Mouse (Mus musculus) liver, embryonic 13.5 days (tissue): Measurements from ENCODE around the gene Nfkbib. TPM values are rescaled to one million over a fixed set of nuclear protein-coding genes. Genes with fewer than 3 reads are reported as not detected.

Source experiments
- ATAC-seq: fragments of 200-750 bp; cut with Nextera tagmentation; 2 replicates; pipeline ENCODE4 v1.8.0; 2017; ENCODE audit warnings: low read depth, mild to moderate bottlenecking, moderate number of reproducible peaks, moderate library complexity
- DNase-seq: peaks from one replicate; pipeline ENCODE4 v3.0.0; 2022
- H3K27ac ChIP-seq: fragments of 300-500 bp; sonication (generic); 2 replicates; pipeline ENCODE4 v1.5.1; 2015; ENCODE audit warnings: moderate library complexity, mild to moderate bottlenecking, inconsistent platforms
- H3K27me3 ChIP-seq: fragments of 300-500 bp; sonication (generic); 2 replicates; pipeline ENCODE4 v1.6.1; 2015; ENCODE audit warnings: mild to moderate bottlenecking, inconsistent platforms
- H3K36me3 ChIP-seq: fragments of 300-500 bp; sonication (generic); 2 replicates; pipeline ENCODE4 v1.6.1; 2015; ENCODE audit warnings: mild to moderate bottlenecking, inconsistent platforms
- H3K4me1 ChIP-seq: fragments of 300-500 bp; sonication (generic); replicated peaks from 2 replicates; pipeline ENCODE4 v1.6.1; 2015; ENCODE audit warnings: inconsistent platforms
- H3K4me2 ChIP-seq: fragments of 300-500 bp; sonication (generic); 2 replicates; pipeline ENCODE4 v1.6.1; 2015; ENCODE audit warnings: inconsistent platforms, mild to moderate bottlenecking, moderate library complexity
- H3K4me3 ChIP-seq: fragments of 300-500 bp; sonication (generic); replicated peaks from 2 replicates; pipeline ENCODE4 v1.5.1; 2015; ENCODE audit warnings: mild to moderate bottlenecking, inconsistent platforms
- H3K9ac ChIP-seq: fragments of 300-500 bp; sonication (generic); 2 replicates; pipeline ENCODE4 v1.6.1; 2015; ENCODE audit warnings: mild to moderate bottlenecking, inconsistent platforms
- H3K9me3 ChIP-seq: fragments of 300-500 bp; sonication (generic); replicated peaks from 2 replicates; pipeline ENCODE4 v1.6.1; 2016; ENCODE audit warnings: inconsistent platforms
- WGBS: fragments of 180-500 bp; shearing (Covaris S2); methylation state at CpG from one replicate; pipeline ENCODE4 v1.1.7; 2015; ENCODE audit not compliant: insufficient replicate concordance; 5-methylcytosine and 5-hydroxymethylcytosine counted together
- polyA plus RNA-seq: library from polyadenylated mRNA; unstranded; fragments of >200 nt; fragmentation: Nextera tagmentation; extraction: Ambion mirVana; gene quantifications from 2 replicates; pipeline ENCODE4 v1.2.1, GENCODE M21; 2015

Gene Nfkbib
- polyA plus RNA-seq, result 37.0 and 37.1 TPM in 2 replicates

DNA sequence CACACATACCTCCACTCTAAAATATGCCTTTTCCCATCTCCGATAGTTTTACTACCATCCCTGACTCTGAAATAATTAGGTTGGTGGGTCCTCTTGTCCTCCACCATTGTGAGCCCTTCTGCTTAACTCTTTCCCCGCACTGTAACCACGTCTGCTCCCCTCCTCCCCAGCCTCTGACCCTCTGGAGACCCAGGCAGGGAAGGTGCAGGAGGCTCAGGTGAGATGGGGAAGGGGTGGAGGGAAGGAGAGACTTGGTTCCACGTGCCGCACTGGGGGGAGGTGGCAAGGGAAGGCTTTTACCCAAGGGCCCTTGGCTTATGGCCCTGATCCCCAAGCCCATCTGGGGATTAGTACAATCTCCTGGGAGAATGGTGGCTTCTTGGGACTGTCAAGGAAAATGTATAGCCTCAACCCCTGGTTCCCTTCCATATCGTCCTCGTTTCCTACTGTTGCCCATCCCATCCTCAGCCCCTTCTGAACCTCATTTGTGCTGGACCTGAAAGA lies at the start of gene Nfkbib:
TSS of gene Nfkbib (minus strand) at position 51 of the 504 bp plus-strand sequence.
- Histone ChIP-seq H3K9me3 (no peaks in the 10 kb centered on the region), H3K27me3 (no peaks in the 10 kb centered on the region), H3K27ac (no peak within 1 kb of the TSS), H3K36me3 (peaks cover 8% of the 10 kb centered on the region), H3K4me2 (peak within 1 kb of the TSS; percentile 74), H3K4me1 (peaks cover 60% of the 10 kb centered on the region), H3K9ac (peak within 1 kb of the TSS; percentile 80), H3K4me3 (peak within 1 kb of the TSS; percentile 78)
- 72% methylated on average over 7 of the region's 7 CpGs for WGBS
- ATAC-seq (no peak), DNase-seq (no peak)

GRCm38 (mm10) chr7:28816920-28817319 lies 49.6 kb upstream of the Nfkbib start:
- Histone ChIP-seq H3K9me3 (no peaks in the 10 kb centered on the region), H3K4me2 (no peak overlapping the region), H3K27ac (no peak overlapping the region), H3K9ac (no peak overlapping the region), H3K4me3 (0 out of 2 replicates have a peak overlapping the region, but pooled peaks have one; percentile 4), H3K27me3 (no peaks in the 10 kb centered on the region), H3K4me1 (peaks cover 96% of the 10 kb centered on the region), H3K36me3 (peaks cover 100% of the 10 kb centered on the region)
- ATAC-seq (no peak), DNase-seq (no peak)
- WGBS, result 90% methylated on average over 10 of the region's 10 CpGs

DNA sequence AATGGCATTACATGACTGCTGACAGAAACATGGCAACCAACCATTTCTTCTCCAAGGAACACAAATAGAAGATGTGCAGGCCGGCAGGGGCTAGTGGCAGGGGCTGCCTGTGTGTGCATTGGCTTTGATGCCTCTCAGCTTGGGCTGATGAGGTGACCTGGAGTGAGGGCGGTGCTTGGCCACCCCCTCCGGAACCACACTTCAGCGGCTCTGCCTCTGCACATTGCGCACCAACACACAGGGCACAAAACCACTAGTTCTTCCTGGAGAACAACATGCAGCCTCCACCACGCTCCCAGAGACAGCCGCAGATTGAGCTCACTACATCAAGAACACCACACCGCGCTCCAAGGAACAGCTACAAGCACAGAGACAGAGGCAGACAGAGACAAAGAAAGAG lies 48.9 kb upstream of the Nfkbib start:
- Histone ChIP-seq H3K27ac (no peak overlapping the region), H3K9ac (no peak overlapping the region), H3K4me1 (peaks cover 94% of the 10 kb centered on the region), H3K4me3 (no peak overlapping the region), H3K4me2 (no peak overlapping the region), H3K27me3 (no peaks in the 10 kb centered on the region), H3K36me3 (peaks cover 96% of the 10 kb centered on the region), H3K9me3 (no peaks in the 10 kb centered on the region)
- ATAC-seq (no peak), DNase-seq (no peak)
- 83% methylated on average over 9 of the region's 9 CpGs for WGBS

DNA sequence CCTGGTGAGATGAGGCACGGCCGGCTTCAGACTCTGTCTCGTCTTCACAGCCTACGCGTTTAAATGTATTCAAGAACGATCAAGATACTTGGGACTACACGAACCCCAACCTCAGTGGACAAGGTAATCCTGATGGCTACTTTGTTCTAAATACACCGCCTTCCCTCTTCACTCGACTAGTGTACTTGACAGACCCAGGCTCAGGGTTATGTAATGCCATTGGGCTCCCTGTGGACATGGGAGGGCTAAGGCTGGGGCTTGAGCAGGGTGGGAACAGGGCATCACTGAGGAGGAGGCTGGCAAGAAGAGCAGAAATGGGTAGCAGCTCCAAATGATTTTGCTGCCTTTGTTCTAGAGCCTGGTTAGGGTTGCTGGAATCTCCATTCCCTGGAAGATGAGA lies 47.9 kb upstream of the Nfkbib start:
- WGBS, result 90% methylated on average over 9 of the region's 9 CpGs
- H3K4me2 ChIP-seq, result no peak overlapping the region
- H3K4me3 ChIP-seq, result no peak overlapping the region
- no peak for DNase-seq
- H3K27ac ChIP-seq, result no peak overlapping the region
- H3K4me1 ChIP-seq, result peaks cover 85% of the 10 kb centered on the region
- ATAC-seq, result no peak
- H3K36me3 ChIP-seq, result peaks cover 86% of the 10 kb centered on the region
- H3K9ac ChIP-seq, result no peak overlapping the region
- no peaks in the 10 kb centered on the region for H3K27me3 ChIP-seq
- no peaks in the 10 kb centered on the region for H3K9me3 ChIP-seq

DNA sequence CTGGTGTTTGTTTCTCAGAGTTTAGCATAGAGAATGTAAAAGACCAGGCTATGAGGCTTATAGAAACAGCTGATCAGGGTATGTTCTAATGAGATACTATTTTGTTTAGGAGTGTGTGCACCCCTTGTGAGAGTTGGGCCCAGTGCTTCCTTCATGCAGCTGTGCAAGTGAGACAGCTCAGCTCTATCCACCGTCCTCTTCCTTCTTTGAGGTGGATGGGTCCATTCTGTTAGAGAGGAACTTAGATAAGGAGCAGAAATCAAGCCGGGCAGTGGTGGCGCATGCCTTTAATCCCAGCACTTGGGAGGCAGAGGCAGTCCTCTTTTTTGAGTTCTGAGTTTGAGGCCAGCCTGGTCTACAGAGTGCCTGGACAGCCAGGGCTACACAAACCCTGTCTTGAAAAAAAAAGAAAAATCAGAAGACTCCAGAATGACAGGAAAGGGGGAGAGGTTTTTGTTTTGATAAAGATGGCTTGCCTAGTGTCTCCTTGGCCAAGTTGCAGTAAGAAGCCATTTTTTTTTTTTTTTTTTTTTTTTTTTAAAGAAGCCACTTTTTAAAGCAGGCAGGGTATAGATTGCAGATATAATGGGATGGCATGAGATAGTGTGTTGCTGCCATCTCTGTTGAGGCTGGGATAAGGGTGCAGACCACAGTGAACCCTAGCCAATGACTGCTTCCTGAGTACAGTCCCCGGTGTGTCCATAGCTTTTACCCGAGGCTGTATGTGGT lies 47.2 kb upstream of the Nfkbib start:
- no peak for ATAC-seq
- DNase-seq, result no peak
- Histone ChIP-seq H3K9ac (0 out of 2 replicates have a peak overlapping the region, but pooled peaks have one; percentile 86), H3K36me3 (peaks cover 79% of the 10 kb centered on the region), H3K27ac (peak overlapping the region; percentile 95; the same call in 1 of the 2 replicates), H3K4me2 (peak overlapping the region; percentile 89), H3K4me1 (peaks cover 77% of the 10 kb centered on the region), H3K9me3 (no peaks in the 10 kb centered on the region), H3K4me3 (no peak overlapping the region), H3K27me3 (no peaks in the 10 kb centered on the region)
- 59% methylated on average over 5 of the region's 5 CpGs for WGBS

DNA sequence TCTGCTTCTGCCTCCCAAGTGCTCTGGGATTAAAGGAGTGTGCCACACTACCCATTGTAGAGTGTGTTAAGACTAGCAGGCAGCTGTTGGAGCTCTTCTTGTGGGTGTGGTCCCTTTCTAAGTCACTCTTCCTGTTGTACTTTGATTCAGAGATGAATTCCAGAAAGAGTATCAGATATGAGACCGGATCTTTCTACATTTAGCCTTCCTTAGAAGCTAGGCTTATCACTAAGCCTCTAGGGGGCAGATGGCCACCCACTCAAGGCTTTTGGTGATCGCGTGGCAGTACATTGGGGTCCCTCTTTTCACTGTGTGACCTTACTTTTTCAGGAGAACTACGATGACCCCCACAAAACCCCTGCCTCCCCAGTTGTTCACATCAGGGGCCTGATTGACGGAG lies 45.6 kb upstream of the Nfkbib start:
- 68% methylated on average over 5 of the region's 5 CpGs for WGBS
- Histone ChIP-seq H3K4me2 (peak overlapping the region; percentile 89), H3K27me3 (no peaks in the 10 kb centered on the region), H3K4me3 (peak overlapping the region; percentile 86), H3K27ac (peak overlapping the region; percentile 95), H3K9me3 (no peaks in the 10 kb centered on the region), H3K4me1 (peaks cover 69% of the 10 kb centered on the region), H3K9ac (peak overlapping the region; percentile 86), H3K36me3 (peaks cover 64% of the 10 kb centered on the region)
- no peak for ATAC-seq
- no peak for DNase-seq

GRCm38 (mm10) chr7:28812436-28812835 lies 45.1 kb upstream of the Nfkbib start:
- Histone ChIP-seq H3K36me3 (peaks cover 58% of the 10 kb centered on the region), H3K27me3 (no peaks in the 10 kb centered on the region), H3K9me3 (no peaks in the 10 kb centered on the region), H3K4me1 (peaks cover 69% of the 10 kb centered on the region), H3K9ac (peak overlapping the region; percentile 86), H3K4me2 (peak overlapping the region; percentile 89), H3K27ac (peak overlapping the region; percentile 95), H3K4me3 (peak overlapping the region; percentile 86)
- WGBS, result 54% methylated on average over 4 of the region's 4 CpGs
- DNase-seq, result no peak
- no peak for ATAC-seq

GRCm38 (mm10) chr7:28811640-28812275 lies 44.4 kb upstream of the Nfkbib start:
- peaks cover 52% of the 10 kb centered on the region for H3K36me3 ChIP-seq
- H3K27me3 ChIP-seq, result no peaks in the 10 kb centered on the region
- ATAC-seq (no peak), DNase-seq (no peak)
- no peaks in the 10 kb centered on the region for H3K9me3 ChIP-seq
- peaks cover 66% of the 10 kb centered on the region for H3K4me1 ChIP-seq
- peak overlapping the region; percentile 86 for H3K4me3 ChIP-seq
- 9% methylated on average over 7 of the region's 7 CpGs for WGBS
- H3K27ac ChIP-seq, result peak overlapping the region; percentile 95
- H3K4me2 ChIP-seq, result peak overlapping the region; percentile 89
- H3K9ac ChIP-seq, result peak overlapping the region; percentile 86

DNA sequence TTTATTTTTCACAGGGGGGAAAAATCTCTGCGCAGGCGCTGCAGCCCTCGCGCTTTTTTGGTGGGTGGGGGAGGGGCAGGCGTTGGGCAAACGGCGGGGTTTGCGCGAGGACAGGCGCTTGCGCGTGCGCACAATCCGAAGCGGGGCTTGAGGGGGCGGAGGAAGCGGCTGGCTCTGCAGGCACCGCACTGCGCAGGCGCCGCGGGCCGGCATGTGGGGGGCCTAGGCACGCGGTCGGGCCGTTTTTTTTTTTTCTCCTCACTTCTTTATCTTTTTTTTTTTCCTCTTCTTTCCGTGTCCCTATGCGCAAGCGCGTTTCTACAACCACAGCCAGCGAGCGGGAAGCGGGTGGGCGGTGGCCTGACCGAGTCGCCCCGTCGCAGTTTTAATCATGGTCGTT lies 43.9 kb upstream of the Nfkbib start:
- no peaks in the 10 kb centered on the region for H3K9me3 ChIP-seq
- under 1% methylated on average over 40 of the region's 40 CpGs for WGBS
- no peaks in the 10 kb centered on the region for H3K27me3 ChIP-seq
- peaks cover 62% of the 10 kb centered on the region for H3K4me1 ChIP-seq
- H3K9ac ChIP-seq, result peak overlapping the region; percentile 86
- peak overlapping the region; percentile 89 for H3K4me2 ChIP-seq
- H3K27ac ChIP-seq, result peak overlapping the region; percentile 95
- ATAC-seq (peak; percentile 47), DNase-seq (peak; percentile 91)
- H3K4me3 ChIP-seq, result peak overlapping the region; percentile 86
- peaks cover 46% of the 10 kb centered on the region for H3K36me3 ChIP-seq

DNA sequence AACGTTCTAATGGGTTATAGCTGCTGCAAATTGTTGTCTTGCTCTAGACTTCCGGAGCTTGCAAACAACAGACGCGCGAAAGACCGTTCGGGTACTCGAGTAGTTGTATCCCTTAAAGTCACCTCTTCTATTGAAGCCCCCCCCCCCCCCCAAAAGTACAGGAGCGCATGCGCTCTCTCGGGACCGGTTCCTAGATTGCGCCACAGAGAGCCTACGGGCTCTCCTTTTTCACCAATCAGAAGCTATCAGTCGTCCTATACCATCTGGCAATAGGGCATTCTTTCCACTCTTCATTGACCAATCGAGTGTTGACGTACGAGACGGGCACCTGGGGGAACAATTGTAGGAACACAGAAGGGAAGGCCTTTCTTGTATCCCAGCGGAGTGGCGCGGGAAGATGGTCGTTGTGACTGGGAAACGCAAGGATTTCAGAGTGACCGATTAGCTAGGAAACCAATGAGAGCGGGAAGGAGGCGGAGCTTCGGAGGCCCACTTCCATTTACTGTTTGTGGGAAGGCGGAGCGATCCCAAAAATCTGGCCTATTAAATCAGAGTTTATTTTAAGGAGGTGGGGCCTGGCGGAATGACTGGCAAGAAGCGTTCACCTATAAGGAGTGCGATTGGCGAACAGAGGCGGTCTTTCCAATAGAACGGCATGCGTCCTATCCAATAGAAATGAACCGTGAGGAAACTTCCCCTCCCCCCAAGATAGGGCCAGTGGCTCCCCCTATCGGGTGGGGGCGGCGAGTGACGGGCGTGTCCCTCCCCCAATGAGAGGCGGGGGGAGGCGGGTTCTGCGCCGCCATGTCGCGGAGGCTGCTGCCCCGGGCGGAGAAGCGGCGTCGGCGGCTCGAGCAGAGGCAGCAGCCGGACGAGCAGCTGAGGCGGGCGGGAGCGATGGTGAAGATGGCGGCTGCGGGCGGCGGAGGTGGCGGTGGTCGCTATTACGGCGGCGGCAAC lies 43.1 kb upstream of the Nfkbib start:
- Histone ChIP-seq H3K27ac (peak overlapping the region; percentile 99), H3K4me3 (peak overlapping the region; percentile 86), H3K4me1 (peaks cover 54% of the 10 kb centered on the region), H3K9me3 (no peaks in the 10 kb centered on the region), H3K4me2 (peak overlapping the region; percentile 95), H3K9ac (peak overlapping the region; percentile 93), H3K36me3 (peaks cover 38% of the 10 kb centered on the region), H3K27me3 (no peaks in the 10 kb centered on the region)
- peak; percentile 86 for ATAC-seq
- peak; percentile 98 for DNase-seq
- under 1% methylated on average over 70 of the region's 70 CpGs for WGBS
